Mouse (Mus musculus): ENCODE data around the gene Gm10722. TPM values are rescaled to one million over a fixed set of nuclear protein-coding genes. Genes with fewer than 3 reads are reported as not detected.

Gm10722 gene
- not detected for total RNA-seq (2023)

DNA sequence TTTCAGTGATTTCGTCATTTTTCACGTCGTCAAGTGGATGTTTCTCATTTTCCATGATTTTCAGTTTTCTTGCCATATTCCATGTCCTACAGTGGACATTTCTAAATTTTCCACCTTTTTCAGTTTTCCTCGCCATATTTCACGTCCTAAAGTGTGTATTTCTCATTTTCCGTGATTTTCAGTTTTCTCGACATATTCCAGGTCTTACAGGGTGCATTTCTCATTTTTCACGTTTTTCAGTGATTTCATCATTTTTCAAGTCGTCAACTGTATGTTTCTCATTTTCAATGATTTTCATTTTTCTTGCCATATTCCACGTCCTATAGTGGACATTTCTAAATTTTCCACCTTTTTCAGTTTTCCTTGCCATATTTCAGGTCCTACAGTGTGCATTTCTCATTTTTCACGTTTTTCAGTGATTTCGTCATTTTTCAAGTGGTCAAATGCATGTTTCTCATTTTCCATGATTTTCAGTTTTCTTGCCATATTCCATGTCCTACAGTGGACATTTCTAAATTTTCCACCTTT, at the start of gene Gm10722:
Gm10722 (plus strand) TSS at position 478 of the 528 bp plus-strand sequence.

DNA sequence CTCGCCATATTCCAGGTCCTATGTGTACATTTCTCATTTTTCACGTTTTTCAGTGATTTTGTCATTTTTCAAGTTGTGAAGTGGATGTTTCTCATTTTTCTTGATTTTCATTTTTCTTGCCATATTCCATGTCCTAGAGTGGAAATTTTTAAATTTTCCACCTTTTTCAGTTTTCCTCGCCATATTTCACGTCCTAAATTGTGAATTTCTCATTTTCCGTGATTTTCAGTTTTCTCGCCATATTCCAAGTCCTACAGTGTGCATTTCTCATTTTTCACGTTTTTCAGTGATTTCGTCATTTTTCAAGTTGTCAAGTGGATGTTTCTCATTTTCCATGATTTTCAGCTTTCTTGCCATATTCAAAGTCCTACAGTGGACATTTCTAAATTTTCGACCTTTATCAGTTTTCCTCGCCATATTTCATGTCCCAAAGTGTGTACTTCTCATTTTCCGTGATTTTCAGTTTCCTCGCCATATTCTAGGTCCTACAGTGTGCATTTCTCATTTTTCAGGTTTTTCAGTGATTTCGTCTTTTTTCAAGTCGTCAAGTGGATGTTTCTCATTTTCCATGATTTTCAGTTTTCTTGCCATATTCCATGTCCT, 2.2 kb downstream of the Gm10722 start, which contains the start of gene Gm11168:
Gm11168 (plus strand) TSS at position 553 of the 603 bp plus-strand sequence.

DNA sequence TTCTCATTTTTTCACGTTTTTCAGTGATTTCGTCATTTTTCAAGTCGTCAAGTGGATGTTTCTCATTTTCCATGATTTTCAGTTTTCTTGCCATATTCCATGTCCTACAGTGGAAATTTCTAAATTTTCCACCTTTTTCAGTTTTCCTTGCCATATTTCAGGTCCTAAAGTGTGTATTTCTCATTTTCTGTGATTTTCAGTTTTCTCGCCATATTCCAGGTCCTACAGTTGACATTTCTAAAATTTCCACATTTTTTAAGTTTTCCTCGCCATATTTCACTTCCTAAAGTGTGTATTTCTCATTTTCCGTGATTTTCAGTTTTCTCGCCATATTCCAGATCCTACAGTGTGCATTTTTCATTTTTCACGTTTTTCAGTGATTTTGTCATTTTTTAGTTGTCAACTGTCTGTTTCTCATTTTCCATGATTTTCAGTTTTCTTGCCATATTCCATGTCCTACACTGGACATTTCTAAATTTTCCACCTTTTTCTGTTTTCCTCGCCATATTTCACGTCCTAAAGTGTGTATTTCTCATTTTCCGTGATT, 12.1 kb downstream of the Gm10722 start, which contains the start of gene Gm10721:
Gm10721 (plus strand) TSS at position 408 of the 547 bp plus-strand sequence.

DNA sequence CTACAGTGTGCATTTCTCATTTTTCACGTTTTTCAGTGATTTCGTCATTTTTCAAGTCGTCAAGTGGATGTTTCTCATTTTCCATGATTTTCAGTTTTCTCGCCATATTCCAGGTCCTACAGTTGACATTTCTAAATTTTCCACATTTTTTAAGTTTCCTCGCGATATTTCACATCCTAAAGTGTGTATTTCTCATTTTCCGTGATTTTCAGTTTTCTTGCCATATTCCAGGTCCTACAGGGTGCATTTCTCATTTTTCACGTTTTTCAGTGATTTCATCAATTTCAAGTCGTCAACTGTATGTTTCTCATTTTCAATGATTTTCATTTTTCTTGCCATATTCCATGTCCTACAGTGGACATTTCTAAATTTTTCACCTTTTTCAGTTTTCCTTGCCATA, 14.6 kb downstream of the Gm10722 start, which contains the start of gene Gm10720:
Gm10720 (plus strand) TSS at position 301 of the 400 bp plus-strand sequence.

DNA sequence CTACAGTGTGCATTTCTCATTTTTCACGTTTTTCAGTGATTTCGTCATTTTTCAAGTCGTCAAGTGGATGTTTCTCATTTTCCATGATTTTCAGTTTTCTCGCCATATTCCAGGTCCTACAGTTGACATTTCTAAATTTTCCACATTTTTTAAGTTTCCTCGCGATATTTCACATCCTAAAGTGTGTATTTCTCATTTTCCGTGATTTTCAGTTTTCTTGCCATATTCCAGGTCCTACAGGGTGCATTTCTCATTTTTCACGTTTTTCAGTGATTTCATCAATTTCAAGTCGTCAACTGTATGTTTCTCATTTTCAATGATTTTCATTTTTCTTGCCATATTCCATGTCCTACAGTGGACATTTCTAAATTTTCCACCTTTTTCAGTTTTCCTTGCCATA, 16.4 kb downstream of the Gm10722 start, which contains the start of gene Gm10719:
Gm10719 (plus strand) TSS at position 301 of the 400 bp plus-strand sequence.

DNA sequence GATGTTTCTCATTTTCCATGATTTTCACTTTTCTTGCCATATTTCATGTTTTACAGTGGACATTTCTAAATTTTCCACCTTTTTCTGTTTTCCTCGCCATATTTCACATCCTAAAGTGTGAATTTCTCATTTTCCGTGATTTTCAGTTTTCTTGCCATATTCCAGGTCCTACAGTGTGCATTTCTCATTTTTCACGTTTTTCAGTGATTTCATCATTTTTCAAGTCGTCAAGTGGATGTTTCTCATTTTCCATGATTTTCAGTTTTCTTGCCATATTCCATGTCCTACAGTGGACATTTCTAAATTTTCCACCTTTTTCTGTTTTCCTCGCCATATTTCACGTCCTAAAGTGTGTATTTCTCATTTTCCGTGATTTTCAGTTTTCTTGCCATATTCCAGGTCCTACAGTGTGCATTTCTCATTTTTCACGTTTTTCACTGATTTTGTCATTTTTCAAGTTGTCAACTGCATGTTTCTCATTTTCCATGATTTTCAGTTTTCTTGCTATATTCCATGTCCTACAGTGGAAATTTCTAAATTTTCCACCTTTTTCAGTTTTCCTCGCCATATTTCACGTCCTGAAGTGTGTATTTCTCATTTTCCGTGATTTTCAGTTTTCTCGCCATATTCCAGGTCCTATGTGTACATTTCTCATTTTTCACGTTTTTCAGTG, 22.7 kb downstream of the Gm10722 start, which contains the start of gene Gm10718:
Gm10718 (plus strand) TSS at position 236 of the 673 bp plus-strand sequence.

DNA sequence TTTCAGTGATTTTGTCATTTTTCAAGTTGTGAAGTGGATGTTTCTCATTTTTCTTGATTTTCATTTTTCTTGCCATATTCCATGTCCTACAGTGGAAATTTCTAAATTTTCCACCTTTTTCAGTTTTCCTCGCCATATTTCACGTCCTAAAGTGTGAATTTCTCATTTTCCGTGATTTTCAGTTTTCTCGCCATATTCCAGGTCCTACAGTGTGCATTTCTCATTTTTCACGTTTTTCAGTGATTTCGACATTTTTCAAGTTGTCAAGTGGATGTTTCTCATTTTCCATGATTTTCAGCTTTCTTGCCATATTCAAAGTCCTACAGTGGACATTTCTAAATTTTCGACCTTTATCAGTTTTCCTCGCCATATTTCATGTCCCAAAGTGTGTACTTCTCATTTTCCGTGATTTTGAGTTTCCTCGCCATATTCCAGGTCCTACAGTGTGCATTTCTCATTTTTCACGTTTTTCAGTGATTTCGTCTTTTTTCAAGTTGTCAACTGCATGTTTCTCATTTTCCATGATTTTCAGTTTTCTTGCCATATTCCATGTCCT, 24.3 kb downstream of the Gm10722 start, which contains the start of gene Gm10717:
Gm10717 (plus strand) TSS at position 506 of the 556 bp plus-strand sequence.

DNA sequence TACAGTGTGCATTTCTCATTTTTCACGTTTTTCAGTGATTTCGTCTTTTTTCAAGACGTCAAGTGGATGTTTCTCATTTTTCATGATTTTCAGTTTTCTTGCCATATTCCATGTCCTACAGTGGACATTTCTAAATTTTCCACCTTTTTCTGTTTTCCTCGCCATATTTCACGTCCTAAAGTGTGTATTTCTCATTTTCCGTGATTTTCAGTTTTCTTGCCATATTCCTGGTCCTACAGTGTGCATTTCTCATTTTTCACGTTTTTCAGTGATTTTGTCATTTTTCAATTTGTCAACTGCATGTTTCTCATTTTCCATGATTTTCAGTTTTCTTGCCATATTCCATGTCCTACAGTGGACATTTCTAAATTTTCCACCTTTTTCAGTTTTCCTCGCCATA, 33.6 kb downstream of the Gm10722 start, which contains the start of gene Gm17535:
Gm17535 (plus strand) TSS at position 301 of the 400 bp plus-strand sequence.

DNA sequence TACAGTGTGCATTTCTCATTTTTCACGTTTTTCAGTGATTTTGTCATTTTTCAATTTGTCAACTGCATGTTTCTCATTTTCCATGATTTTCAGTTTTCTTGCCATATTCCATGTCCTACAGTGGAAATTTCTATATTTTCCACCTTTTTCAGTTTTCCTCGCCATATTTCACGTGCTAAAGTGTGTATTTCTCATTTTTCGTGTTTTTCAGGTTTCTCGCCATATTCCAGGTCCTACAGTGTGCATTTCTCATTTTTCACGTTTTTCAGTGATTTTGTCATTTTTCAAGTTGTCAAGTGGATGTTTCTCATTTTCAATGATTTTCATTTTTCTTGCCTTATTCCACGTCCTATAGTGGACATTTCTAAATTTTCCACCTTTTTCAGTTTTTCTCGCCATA, 35.9 kb downstream of the Gm10722 start, which contains the start of gene Gm10715:
Gm10715 (plus strand) TSS at position 301 of the 400 bp plus-strand sequence.

Other genes with a start within 250 kb of the Gm10722 start
- gene Gm11168, start 2.4 kb downstream of the Gm10722 start, total RNA-seq (2023): not detected
- gene Gm10721, start 12.2 kb downstream of the Gm10722 start, total RNA-seq (2023): 2.4 TPM
- not detected for gene Gm10720, start 14.7 kb downstream of the Gm10722 start, total RNA-seq (2023)
- 6.8 TPM for gene Gm10719, start 16.5 kb downstream of the Gm10722 start, total RNA-seq (2023)
- 8.1 TPM for gene Gm10718, start 22.6 kb downstream of the Gm10722 start, total RNA-seq (2023)
- not detected for gene Gm10717, start 24.5 kb downstream of the Gm10722 start, total RNA-seq (2023)
- gene Gm17535, start 33.7 kb downstream of the Gm10722 start, total RNA-seq (2023): not detected
- not detected for gene Gm10715, start 36.0 kb downstream of the Gm10722 start, total RNA-seq (2023)